Mouse (Mus musculus) liver, adult 2 months (tissue): ENCODE measurements around the gene Dok3.

ENCODE experiments used
- CTCF ChIP-seq: fragments of 200-500 bp; IDR thresholded peaks from 2 replicates; pipeline ENCODE4 v1.5.1; 2011; ENCODE audit warnings: low read depth, low read length, control low read depth
- POLR2A ChIP-seq: fragments of 200-500 bp; IDR thresholded peaks from 2 replicates; pipeline ENCODE4 v1.6.1; 2011; ENCODE audit warnings: low read length, control low read depth; ENCODE audit not compliant: insufficient read depth; ENCODE audit errors: extremely low read depth

- TF ChIP-seq POLR2A: no peak
- TF ChIP-seq CTCF: no peak
These were observed 20.0 kb upstream of the Dok3 start for GRCm38 (mm10) chr13:55549061-55549460.
